Mouse (Mus musculus) G1E (cell line): ENCODE measurements around the gene Coa5. TPM values are rescaled to one million over a fixed set of nuclear protein-coding genes. Genes with fewer than 3 reads are reported as not detected.

ENCODE experiments used
- ATAC-seq: 2 replicates; pipeline ENCODE4 v1.8.0; 2016; ENCODE audit warnings: mild to moderate bottlenecking; ENCODE audit not compliant: insufficient number of reproducible peaks, poor library complexity, low FRiP score, severe bottlenecking; ENCODE audit errors: extremely low read depth
- DNase-seq: peaks from one replicate; pipeline ENCODE4 v3.0.0; 2012; ENCODE audit warnings: low spot score
- H3K27me3 ChIP-seq: 2 replicates; pipeline ENCODE4 v1.6.1; 2012; ENCODE audit warnings: mild to moderate bottlenecking, low read length, inconsistent platforms; ENCODE audit not compliant: insufficient read depth
- H3K36me3 ChIP-seq: replicated peaks from 2 replicates; pipeline ENCODE3; 2012; ENCODE audit warnings: mild to moderate bottlenecking, inconsistent platforms
- H3K4me1 ChIP-seq: 2 replicates; pipeline ENCODE4 v1.6.1; 2012; ENCODE audit warnings: low read depth, low read length, inconsistent platforms, mixed read lengths; ENCODE audit not compliant: insufficient read depth
- H3K4me3 ChIP-seq: 2 replicates; pipeline ENCODE4 v1.5.1; 2012; ENCODE audit warnings: low read depth, mild to moderate bottlenecking, inconsistent platforms, low read length, moderate library complexity, mixed read lengths
- H3K9me3 ChIP-seq: replicated peaks from 2 replicates; pipeline ENCODE4 v1.6.1; 2012; ENCODE audit warnings: inconsistent platforms
- CTCF ChIP-seq: IDR thresholded peaks from 2 replicates; pipeline ENCODE4 v1.5.1; 2012; ENCODE audit warnings: low read depth, low read length, inconsistent platforms, mixed read lengths
- GATA1 ChIP-seq: IDR thresholded peaks from 2 replicates; pipeline ENCODE4 v1.6.1; 2012; ENCODE audit warnings: borderline replicate concordance, low read length, inconsistent platforms, mixed read lengths
- GATA2 ChIP-seq: IDR thresholded peaks from 2 replicates; pipeline ENCODE4 v1.6.1; 2012; ENCODE audit warnings: low read depth, low read length, inconsistent platforms, borderline replicate concordance
- POLR2AphosphoS5 ChIP-seq: IDR thresholded peaks from 2 replicates; pipeline ENCODE4 v1.6.1; 2012; ENCODE audit warnings: low read depth, low read length, inconsistent platforms; ENCODE audit not compliant: insufficient replicate concordance
- TAL1 ChIP-seq: conservative IDR thresholded peaks from 2 replicates; pipeline ENCODE4 v1.6.1; 2012; ENCODE audit warnings: low read depth, low read length, inconsistent platforms, mixed read lengths
- polyA plus RNA-seq: library from polyadenylated mRNA; stranded (reverse); fragments of >175 nt; gene quantifications from 2 replicates; pipeline ENCODE4 v1.2.3, GENCODE M21; 2012
- total RNA-seq, 2 experiments: library from RNA; stranded (forward) in 1 of 2; stranded (reverse) in 1 of 2; fragments of 200-1000 nt in 1 of 2; fragments of >200 nt in 1 of 2; fragmentation: Nextera tagmentation in 1 of 2; gene quantifications; 2 replicates each; pipeline ENCODE4 v1.2.3; 2014 to 2017

Gene Coa5
- total and polyA plus RNA-seq, 3 experiments = 24.7 to 137 (median 124) TPM

DNA sequence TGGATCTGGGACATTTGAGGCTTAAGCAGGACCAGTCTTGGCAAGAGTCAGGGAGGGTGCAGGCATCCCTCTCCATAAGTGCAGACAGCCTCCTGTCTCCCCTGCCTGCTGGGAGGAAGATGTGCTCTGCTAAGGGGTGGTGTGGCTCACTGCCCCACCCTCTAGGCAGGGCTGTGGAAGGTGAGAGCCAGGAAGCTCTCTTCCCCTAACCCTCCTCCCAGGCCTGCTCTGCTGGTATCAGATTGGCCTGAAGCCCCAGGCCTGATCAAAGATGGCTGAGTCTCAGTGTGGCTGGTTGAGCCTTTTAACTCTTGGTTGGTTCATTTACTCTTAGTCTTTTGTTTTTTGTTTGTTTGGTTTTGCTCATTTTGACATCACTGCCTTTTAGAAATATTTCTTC is 20.3 kb downstream of the Coa5 start:
- ATAC-seq = 0 out of 2 replicates have a peak, but pooled peaks have one; percentile 34
- peak; percentile 37 for DNase-seq
- H3K4me3 ChIP-seq = no peak overlapping the region
- H3K36me3 ChIP-seq = no peaks in the 10 kb centered on the region
- H3K27me3 ChIP-seq = peaks cover 17% of the 10 kb centered on the region
- H3K9me3 ChIP-seq = no peaks in the 10 kb centered on the region
- peaks cover 20% of the 10 kb centered on the region for H3K4me1 ChIP-seq
- no peak for TF ChIP-seq TAL1
- no peak for TF ChIP-seq POLR2AphosphoS5
- no peak for TF ChIP-seq GATA1
- no peak for TF ChIP-seq CTCF
- no peak for TF ChIP-seq GATA2

GRCm38 (mm10) chr1:37408678-37409077 is 21.2 kb downstream of the Coa5 start:
- Histone ChIP-seq H3K4me3 (no peak overlapping the region), H3K36me3 (no peaks in the 10 kb centered on the region), H3K9me3 (no peaks in the 10 kb centered on the region), H3K4me1 (peaks cover 20% of the 10 kb centered on the region), H3K27me3 (peaks cover 17% of the 10 kb centered on the region)
- TF ChIP-seq TAL1 (no peak), GATA1 (no peak), CTCF (no peak), GATA2 (no peak), POLR2AphosphoS5 (no peak)
- ATAC-seq (no peak), DNase-seq (no peak)

DNA sequence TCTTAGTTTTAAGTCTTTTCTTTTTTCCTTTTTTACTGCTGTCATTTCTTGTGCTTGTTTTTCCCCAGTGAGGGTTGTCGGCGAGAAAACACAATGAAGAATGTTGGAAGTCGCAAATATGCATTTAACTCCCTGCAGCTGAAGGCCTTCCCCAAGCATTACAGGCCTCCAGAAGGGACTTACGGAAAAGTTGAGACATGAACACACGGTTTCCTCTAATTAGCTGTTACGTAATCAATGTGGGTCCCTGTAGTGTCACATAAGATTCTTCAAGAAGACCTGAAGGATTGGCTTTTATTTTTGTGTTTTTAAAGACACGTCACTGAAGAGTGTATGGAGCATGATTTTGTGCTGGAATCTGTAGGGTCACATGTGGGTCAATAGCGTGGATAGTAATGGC is 21.8 kb downstream of the Coa5 start:
- no peak for ATAC-seq
- Histone ChIP-seq H3K27me3 (peaks cover 17% of the 10 kb centered on the region), H3K4me1 (peaks cover 18% of the 10 kb centered on the region), H3K4me3 (no peak overlapping the region), H3K9me3 (no peaks in the 10 kb centered on the region), H3K36me3 (no peaks in the 10 kb centered on the region)
- TF ChIP-seq CTCF (no peak), GATA2 (no peak), TAL1 (no peak), GATA1 (no peak), POLR2AphosphoS5 (no peak)
- DNase-seq = no peak

- Histone ChIP-seq H3K36me3 (no peaks in the 10 kb centered on the region), H3K4me1 (peaks cover 15% of the 10 kb centered on the region), H3K4me3 (no peak overlapping the region), H3K9me3 (no peaks in the 10 kb centered on the region), H3K27me3 (peaks cover 23% of the 10 kb centered on the region)
- DNase-seq (no peak), ATAC-seq (no peak)
- no peak for TF ChIP-seq TAL1
- TF ChIP-seq POLR2AphosphoS5 = no peak
- no peak for TF ChIP-seq CTCF
These were observed 22.7 kb downstream of the Coa5 start for GRCm38 (mm10) chr1:37407228-37407627.

DNA sequence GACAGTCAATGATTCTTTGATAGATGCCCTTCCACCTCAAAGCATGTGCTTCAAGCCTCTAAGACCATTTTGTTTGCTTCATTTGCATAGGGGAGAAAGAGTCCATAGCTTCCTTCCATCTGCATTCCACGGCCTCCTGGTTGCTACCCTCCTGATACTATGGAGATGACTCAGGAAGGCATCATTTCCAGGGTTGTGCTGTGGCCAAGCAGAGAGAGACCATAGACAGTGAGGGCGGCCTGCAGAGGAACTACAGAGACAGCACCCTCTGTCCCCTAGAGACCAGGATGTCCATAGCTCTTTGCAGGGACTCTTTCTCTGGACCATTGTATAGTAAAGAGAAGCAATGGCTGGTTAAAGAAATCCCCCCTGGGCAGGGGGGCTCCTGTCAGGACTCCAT is 24.8 kb downstream of the Coa5 start:
- H3K4me3 ChIP-seq = no peak overlapping the region
- H3K36me3 ChIP-seq = no peaks in the 10 kb centered on the region
- peaks cover 17% of the 10 kb centered on the region for H3K4me1 ChIP-seq
- H3K27me3 ChIP-seq = peaks cover 23% of the 10 kb centered on the region
- no peaks in the 10 kb centered on the region for H3K9me3 ChIP-seq
- TF ChIP-seq CTCF (no peak), TAL1 (no peak), GATA2 (no peak), GATA1 (no peak), POLR2AphosphoS5 (no peak)
- ATAC-seq = no peak
- no peak for DNase-seq

GRCm38 (mm10) chr1:37401687-37402086 is 28.2 kb downstream of the Coa5 start:
- no peaks in the 10 kb centered on the region for H3K36me3 ChIP-seq
- H3K27me3 ChIP-seq = peaks cover 23% of the 10 kb centered on the region
- peaks cover 6% of the 10 kb centered on the region; the same call in 1 of the 2 replicates for H3K4me1 ChIP-seq
- H3K4me3 ChIP-seq = no peak overlapping the region
- peak; percentile 64 for TF ChIP-seq CTCF
- TF ChIP-seq POLR2AphosphoS5 = no peak
- DNase-seq (peak; percentile 62), ATAC-seq (no peak; the same call in 1 of the 2 replicates)
- no peaks in the 10 kb centered on the region for H3K9me3 ChIP-seq

DNA sequence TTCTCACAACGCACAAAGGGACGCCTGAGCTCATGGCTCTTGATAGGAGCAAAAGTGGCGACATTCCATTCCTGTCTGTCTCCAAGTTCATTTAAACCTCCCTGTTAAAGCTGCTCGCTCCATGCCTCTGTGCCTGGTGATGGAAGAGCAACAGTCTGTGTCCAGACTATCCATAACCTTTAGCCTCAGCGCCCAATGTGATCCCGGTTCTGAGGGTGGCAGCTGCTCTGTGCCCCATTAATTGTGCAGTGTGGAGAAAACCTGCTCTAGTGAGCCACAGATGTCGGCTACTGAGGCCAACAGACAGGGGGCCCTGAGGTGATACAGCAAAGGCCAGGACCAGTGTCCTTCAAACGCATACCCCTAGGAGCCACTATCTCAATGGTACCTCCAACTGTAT is 30.2 kb downstream of the Coa5 start:
- ATAC-seq (no peak), DNase-seq (no peak)
- TF ChIP-seq POLR2AphosphoS5 (no peak), CTCF (no peak), GATA2 (no peak), TAL1 (no peak), GATA1 (no peak)
- Histone ChIP-seq H3K36me3 (no peaks in the 10 kb centered on the region), H3K4me1 (peaks cover 6% of the 10 kb centered on the region; the same call in 1 of the 2 replicates), H3K9me3 (no peaks in the 10 kb centered on the region), H3K4me3 (no peak overlapping the region), H3K27me3 (peaks cover 21% of the 10 kb centered on the region)
